17 mouse cellular contexts compared by ENCODE assay signal in genomic region chr8:114331928-114332327, GRCm38 (mm10).
DNase-seq lines count a peak whose midpoint lies in the region; ATAC-seq and TF ChIP-seq lines count a peak whose summit lies in the region.
"Had no signal": no experiment of that assay in that cellular context is flagged by ENCODE, and none has a peak within 500 bp of the region (broad histone marks: within the 10 kb centered on the region; RNA-seq: fewer than 3 reads in every experiment).

No protein-coding gene starts in this region.

- no peak for TF ChIP-seq CTCF in forebrain, postnatal 0 days (IDR thresholded peaks at IDR 0.05; ENCODE audit: low read depth)

- no peak overlapping the region for H3K4me2 ChIP-seq in forebrain, embryonic 16.5 days (ENCODE audit: low read length)
- H3K4me2 ChIP-seq in forebrain, postnatal 0 days (ENCODE audit: low read depth), result no peak overlapping the region
- 0 out of 2 replicates have a peak overlapping the region, but pooled peaks have one; percentile 9 for H3K4me2 ChIP-seq in midbrain, embryonic 12.5 days (replicated peaks)
- H3K4me2 ChIP-seq in intestine, embryonic 15.5 days (replicated peaks), result no peak overlapping the region
- H3K4me2 ChIP-seq: liver, embryonic 15.5 days; stomach, embryonic 15.5 days had no signal

- peaks cover 6% of the 10 kb centered on the region; the same call in 1 of the 2 replicates for H3K36me3 ChIP-seq in forebrain, embryonic 10.5 days (replicated peaks)
- H3K36me3 ChIP-seq in forebrain, embryonic 16.5 days (ENCODE audit: control insufficient read depth, insufficient read depth), result no peaks in the 10 kb centered on the region; the same call in 1 of the 2 replicates
- H3K36me3 ChIP-seq in forebrain, postnatal 0 days (ENCODE audit: insufficient read depth), result no peaks in the 10 kb centered on the region
- peaks cover 3% of the 10 kb centered on the region; the same call in 1 of the 2 replicates for H3K36me3 ChIP-seq in midbrain, embryonic 12.5 days
- no peaks in the 10 kb centered on the region for H3K36me3 ChIP-seq in intestine, embryonic 15.5 days
- H3K36me3 ChIP-seq: liver, embryonic 15.5 days; stomach, embryonic 15.5 days had no signal

- no peaks in the 10 kb centered on the region for H3K27me3 ChIP-seq in forebrain, embryonic 10.5 days (ENCODE audit: poor library complexity, severe bottlenecking)
- no peaks in the 10 kb centered on the region for H3K27me3 ChIP-seq in forebrain, embryonic 16.5 days (replicated peaks; ENCODE audit: control insufficient read depth, insufficient read depth, low read length)
- H3K27me3 ChIP-seq in forebrain, postnatal 0 days (ENCODE audit: insufficient read depth, low read length), result no peaks in the 10 kb centered on the region
- no peaks in the 10 kb centered on the region for H3K27me3 ChIP-seq in midbrain, embryonic 12.5 days
- H3K27me3 ChIP-seq in intestine, embryonic 15.5 days (replicated peaks), result no peaks in the 10 kb centered on the region
- H3K27me3 ChIP-seq: liver, embryonic 15.5 days; stomach, embryonic 15.5 days had no signal

- no peak overlapping the region for H3K9ac ChIP-seq in forebrain, embryonic 16.5 days (replicated peaks; ENCODE audit: low read depth, low read length)
- no peak overlapping the region for H3K9ac ChIP-seq in forebrain, postnatal 0 days
- H3K9ac ChIP-seq in midbrain, embryonic 12.5 days (replicated peaks), result no peak overlapping the region
- no peak overlapping the region for H3K9ac ChIP-seq in intestine, embryonic 15.5 days
- H3K9ac ChIP-seq: liver, embryonic 15.5 days; stomach, embryonic 15.5 days had no signal

- H3K4me3 ChIP-seq in forebrain, embryonic 10.5 days, result no peak overlapping the region
- H3K4me3 ChIP-seq in forebrain, embryonic 16.5 days (replicated peaks; ENCODE audit: low read length), result no peak overlapping the region
- no peak overlapping the region for H3K4me3 ChIP-seq in forebrain, postnatal 0 days (ENCODE audit: low read depth, low read length)
- no peak overlapping the region for H3K4me3 ChIP-seq in midbrain, embryonic 12.5 days
- no peak overlapping the region for H3K4me3 ChIP-seq in intestine, embryonic 15.5 days (replicated peaks)
- H3K4me3 ChIP-seq: liver, embryonic 15.5 days; stomach, embryonic 15.5 days had no signal

- peaks cover 13% of the 10 kb centered on the region; the same call in 1 of the 2 replicates for H3K9me3 ChIP-seq in forebrain, embryonic 10.5 days
- no peaks in the 10 kb centered on the region for H3K9me3 ChIP-seq in forebrain, embryonic 16.5 days (ENCODE audit: control insufficient read depth, low read length)
- no peaks in the 10 kb centered on the region for H3K9me3 ChIP-seq in forebrain, postnatal 0 days (ENCODE audit: low read length)
- H3K9me3 ChIP-seq in midbrain, embryonic 12.5 days, result no peaks in the 10 kb centered on the region
- H3K9me3 ChIP-seq in intestine, embryonic 15.5 days, result no peaks in the 10 kb centered on the region
- H3K9me3 ChIP-seq: liver, embryonic 15.5 days; stomach, embryonic 15.5 days had no signal

- H3K4me1 ChIP-seq in forebrain, embryonic 10.5 days, result peaks cover 30% of the 10 kb centered on the region
- no peaks in the 10 kb centered on the region; the same call in 1 of the 2 replicates for H3K4me1 ChIP-seq in forebrain, embryonic 16.5 days (replicated peaks; ENCODE audit: control insufficient read depth, insufficient read depth, low read length)
- no peaks in the 10 kb centered on the region for H3K4me1 ChIP-seq in forebrain, postnatal 0 days (ENCODE audit: insufficient read depth)
- H3K4me1 ChIP-seq in midbrain, embryonic 12.5 days, result peaks cover 25% of the 10 kb centered on the region
- H3K4me1 ChIP-seq in intestine, embryonic 15.5 days (replicated peaks), result no peaks in the 10 kb centered on the region
- H3K4me1 ChIP-seq: liver, embryonic 15.5 days; stomach, embryonic 15.5 days had no signal

- H3K27ac ChIP-seq in forebrain, embryonic 10.5 days, result peak overlapping the region; percentile 76
- H3K27ac ChIP-seq in forebrain, embryonic 16.5 days (ENCODE audit: low read length), result no peak overlapping the region
- no peak overlapping the region; the same call in 1 of the 2 replicates for H3K27ac ChIP-seq in forebrain, postnatal 0 days (ENCODE audit: low read depth, low read length)
- peak overlapping the region; percentile 70 for H3K27ac ChIP-seq in midbrain, embryonic 12.5 days (replicated peaks)
- no peak overlapping the region for H3K27ac ChIP-seq in intestine, embryonic 15.5 days
- H3K27ac ChIP-seq: kidney, postnatal 0 days; liver, embryonic 15.5 days; stomach, embryonic 15.5 days had no signal

- ATAC-seq in forebrain, embryonic 16.5 days, result no peak; the same call in 1 of the 2 replicates
- ATAC-seq in forebrain, postnatal 0 days, result peak; percentile 40; the same call in 1 of the 2 replicates
- ATAC-seq in midbrain, embryonic 12.5 days (ENCODE audit: low FRiP score, low read depth), result peak; percentile 83
- no peak for ATAC-seq in intestine, embryonic 15.5 days

- 38% methylated on average over 5 of the region's 5 CpGs for WGBS in forebrain, embryonic 10.5 days
- WGBS in forebrain, embryonic 16.5 days, result 5% methylated on average over 5 of the region's 5 CpGs
- 12% methylated on average over 5 of the region's 5 CpGs for WGBS in forebrain, postnatal 0 days
- WGBS in midbrain, embryonic 12.5 days, result 15% methylated on average over 5 of the region's 5 CpGs
- WGBS in intestine, embryonic 15.5 days, result 77% methylated on average over 5 of the region's 5 CpGs

- DNase-seq in forebrain, embryonic 10.5 days (ENCODE audit: extremely low spot score, low spot score), result peak; percentile 17
- DNase-seq in forebrain, postnatal 0 days, result no peak
- no peak for DNase-seq in adrenal gland, adult 18-20 months (ENCODE audit: low spot score in 2 of 2)
- no peak for DNase-seq in adipocyte (ENCODE audit: low spot score)
- no peak for DNase-seq in adrenal gland, adult 8-10 months
- DNase-seq: adrenal gland, postnatal 36 days; cerebellum, postnatal 36 days; heart, adult 18-20 months; layer of hippocampus, adult 9-11 months; lung, postnatal 4 days; thymus, postnatal 14 days had no signal

Comparison
In these comparisons a context has a peak if more than half of its experiments do, and no peak if none do; other contexts are left out.
1. H3K27ac ChIP-seq: peak in forebrain, embryonic 10.5 days (single experiment) and midbrain, embryonic 12.5 days (single experiment); none in forebrain, embryonic 16.5 days (single experiment), forebrain, postnatal 0 days (single experiment) and intestine, embryonic 15.5 days (single experiment).
2. ATAC-seq: peak in forebrain, postnatal 0 days (single experiment) and midbrain, embryonic 12.5 days (single experiment); none in forebrain, embryonic 16.5 days (single experiment) and intestine, embryonic 15.5 days (single experiment).